Mouse (Mus musculus) bone marrow, adult 2 months (tissue): ENCODE data around the gene Rps19bp1.

Experiments
- CTCF ChIP-seq: fragments of 200-500 bp; IDR thresholded peaks from 2 replicates; pipeline ENCODE4 v1.5.1; 2011; ENCODE audit warnings: low read length, control low read depth; ENCODE audit not compliant: control insufficient read depth, insufficient read depth
- POLR2A ChIP-seq: fragments of 200-500 bp; IDR thresholded peaks from 2 replicates; pipeline ENCODE4 v1.6.1; 2011; ENCODE audit warnings: low read depth, mild to moderate bottlenecking, control low read depth, low read length, borderline replicate concordance; ENCODE audit not compliant: control insufficient read depth

DNA sequence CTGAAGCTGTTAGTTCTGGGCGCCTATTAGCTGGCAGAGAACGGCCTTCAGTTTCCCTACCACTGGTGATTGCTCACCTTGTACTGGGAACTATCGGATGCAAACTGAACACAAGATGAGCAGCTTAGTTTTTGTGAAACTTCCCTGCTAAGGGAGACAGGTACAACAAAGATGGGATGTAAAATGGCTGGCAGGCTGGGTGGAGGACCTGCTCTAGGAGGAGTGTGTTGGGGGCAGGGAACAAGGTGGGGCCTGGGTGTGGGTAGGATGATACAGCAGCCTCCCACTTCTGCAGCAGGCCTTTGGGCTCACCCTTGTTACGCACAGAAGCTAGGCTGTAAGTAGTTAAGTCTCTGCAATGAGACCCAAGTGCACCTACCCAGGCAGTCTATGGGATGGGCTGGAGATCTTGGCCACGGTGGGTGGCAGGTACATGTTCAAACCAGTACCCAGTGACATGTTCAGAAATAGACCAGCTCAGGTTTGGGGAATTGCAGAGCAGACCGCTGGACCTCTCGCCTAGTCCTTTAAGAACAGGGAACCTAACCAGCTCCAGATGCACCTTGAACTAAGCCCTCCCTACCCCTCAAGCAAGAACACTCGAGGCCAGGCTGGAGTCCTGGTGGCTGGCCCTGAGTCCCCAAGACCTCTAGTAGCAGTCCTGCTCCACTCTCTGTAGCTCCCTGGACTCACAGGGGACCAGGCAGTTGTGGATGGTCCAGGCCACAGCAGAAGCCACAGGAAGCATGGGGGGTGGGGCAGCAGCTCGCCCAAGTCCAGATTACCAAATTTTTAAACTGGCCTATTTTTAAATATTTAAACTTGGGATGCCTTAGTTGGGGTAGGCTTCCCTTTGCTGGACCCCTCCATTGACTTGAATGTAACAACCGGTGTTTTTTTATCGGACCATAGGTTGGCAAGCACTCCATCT, 5.6 kb downstream of the Rps19bp1 start:
- TF ChIP-seq CTCF (no peak), POLR2A (no peak)
